Mouse (Mus musculus) hindbrain, embryonic 15.5 days (tissue): ENCODE measurements at regions not wholly inside any gene's neighbourhood (a gene's known extent, or its start where the extent isn't known, plus 50 kb on each side); places are given as distances from the start of the nearest gene placed in this dataset.
A peak's percentile ranks its signal among the peaks of the same experiment; 100 is the strongest.

Experiments used
- ATAC-seq: fragments of 200-750 bp; cut with Nextera tagmentation; 2 replicates; pipeline ENCODE4 v1.8.0; 2017; ENCODE audit warnings: low read depth, moderate number of reproducible peaks, moderate TSS enrichment; ENCODE audit not compliant: low FRiP score
- H3K27ac ChIP-seq: fragments of 300-500 bp; sonication (generic); replicated peaks from 2 replicates; pipeline ENCODE4 v1.5.1; 2015; ENCODE audit warnings: mild to moderate bottlenecking, inconsistent platforms
- H3K27me3 ChIP-seq: fragments of 300-500 bp; sonication (generic); 2 replicates; pipeline ENCODE4 v1.6.1; 2015; ENCODE audit warnings: control low read depth, inconsistent platforms
- H3K36me3 ChIP-seq: fragments of 300-500 bp; sonication (generic); 2 replicates; pipeline ENCODE4 v1.6.1; 2015; ENCODE audit warnings: control low read depth, inconsistent platforms
- H3K4me1 ChIP-seq: fragments of 300-500 bp; sonication (generic); replicated peaks from 2 replicates; pipeline ENCODE4 v1.6.1; 2015; ENCODE audit warnings: control low read depth, inconsistent platforms
- H3K4me2 ChIP-seq: fragments of 300-500 bp; sonication (generic); 2 replicates; pipeline ENCODE4 v1.6.1; 2015; ENCODE audit warnings: moderate library complexity, mild to moderate bottlenecking, inconsistent platforms
- H3K4me3 ChIP-seq: fragments of 300-500 bp; sonication (generic); 2 replicates; pipeline ENCODE4 v1.5.1; 2015; ENCODE audit warnings: mild to moderate bottlenecking, inconsistent platforms
- H3K9ac ChIP-seq: fragments of 300-500 bp; sonication (generic); 2 replicates; pipeline ENCODE4 v1.6.1; 2015; ENCODE audit warnings: inconsistent platforms
- H3K9me3 ChIP-seq: fragments of 300-500 bp; sonication (generic); 2 replicates; pipeline ENCODE4 v1.6.1; 2016; ENCODE audit warnings: control low read depth, inconsistent platforms
- whole genome bisulfite sequencing: fragments of 180-500 bp; shearing (Covaris S2); methylation state at CpG from one replicate; pipeline ENCODE4 v1.1.7; 2015; 5-methylcytosine and 5-hydroxymethylcytosine counted together

- Histone ChIP-seq H3K4me2 (no peak overlapping the region), H3K27me3 (no peaks in the 10 kb centered on the region), H3K27ac (no peak overlapping the region), H3K4me3 (no peak overlapping the region), H3K4me1 (0 out of 2 replicates have a peak, but pooled peaks cover 7% of the 10 kb centered on the region), H3K9ac (no peak overlapping the region), H3K9me3 (no peaks in the 10 kb centered on the region), H3K36me3 (no peaks in the 10 kb centered on the region)
- WGBS: 36% methylated on average over 1 of the region's 1 CpGs
- ATAC-seq: no peak
These were observed 292.8 kb upstream of the Zmiz1 start for GRCm38 (mm10) chr14:25166217-25166616.

GRCm38 (mm10) chr14:25167604-25168003, 291.4 kb upstream of the Zmiz1 start:
- no peak for ATAC-seq
- Histone ChIP-seq H3K9ac (no peak overlapping the region), H3K36me3 (no peaks in the 10 kb centered on the region), H3K27me3 (no peaks in the 10 kb centered on the region), H3K4me1 (0 out of 2 replicates have a peak, but pooled peaks cover 7% of the 10 kb centered on the region), H3K9me3 (no peaks in the 10 kb centered on the region), H3K4me3 (no peak overlapping the region), H3K4me2 (no peak overlapping the region), H3K27ac (no peak overlapping the region)
- WGBS: 46% methylated on average over 4 of the region's 4 CpGs

- no peak overlapping the region for H3K27ac ChIP-seq
- no peak for ATAC-seq
- no peaks in the 10 kb centered on the region for H3K27me3 ChIP-seq
- no peak overlapping the region for H3K4me2 ChIP-seq
- no peak overlapping the region for H3K9ac ChIP-seq
- H3K4me1 ChIP-seq: 0 out of 2 replicates have a peak, but pooled peaks cover 7% of the 10 kb centered on the region
- no peaks in the 10 kb centered on the region for H3K36me3 ChIP-seq
- no peaks in the 10 kb centered on the region for H3K9me3 ChIP-seq
- WGBS: 71% methylated on average over 5 of the region's 5 CpGs
- no peak overlapping the region for H3K4me3 ChIP-seq
These were observed 290.7 kb upstream of the Zmiz1 start for GRCm38 (mm10) chr14:25168310-25168709.

- Histone ChIP-seq H3K9me3 (no peaks in the 10 kb centered on the region), H3K4me3 (no peak overlapping the region)
- whole genome bisulfite sequencing: 77% methylated on average over 6 of the region's 6 CpGs
These were observed 285.7 kb upstream of the Zmiz1 start for GRCm38 (mm10) chr14:25173281-25173680.

GRCm38 (mm10) chr14:25173873-25174272, 285.1 kb upstream of the Zmiz1 start:
- H3K27me3 ChIP-seq: no peaks in the 10 kb centered on the region
- no peak overlapping the region for H3K27ac ChIP-seq
- no peaks in the 10 kb centered on the region for H3K36me3 ChIP-seq
- no peak overlapping the region for H3K4me2 ChIP-seq
- ATAC-seq: no peak
- H3K9me3 ChIP-seq: no peaks in the 10 kb centered on the region
- WGBS: 78% methylated on average over 6 of the region's 6 CpGs
- H3K4me1 ChIP-seq: no peaks in the 10 kb centered on the region
- no peak overlapping the region for H3K4me3 ChIP-seq
- no peak overlapping the region for H3K9ac ChIP-seq

More at GRCm38 (mm10) chr14:25173281-25173680, 285.7 kb upstream of the Zmiz1 start:
- no peaks in the 10 kb centered on the region for H3K36me3 ChIP-seq
- H3K4me1 ChIP-seq: no peaks in the 10 kb centered on the region
- no peak for ATAC-seq
- no peak overlapping the region for H3K27ac ChIP-seq
- H3K4me2 ChIP-seq: no peak overlapping the region
- H3K27me3 ChIP-seq: no peaks in the 10 kb centered on the region
- no peak overlapping the region for H3K9ac ChIP-seq

GRCm38 (mm10) chr14:25174402-25174801, 284.6 kb upstream of the Zmiz1 start:
- no peak overlapping the region for H3K9ac ChIP-seq
- ATAC-seq: no peak
- H3K36me3 ChIP-seq: no peaks in the 10 kb centered on the region
- peaks cover 4% of the 10 kb centered on the region for H3K4me1 ChIP-seq
- no peaks in the 10 kb centered on the region for H3K9me3 ChIP-seq
- no peak overlapping the region for H3K27ac ChIP-seq
- WGBS: 60% methylated on average over 2 of the region's 2 CpGs
- H3K27me3 ChIP-seq: no peaks in the 10 kb centered on the region
- no peak overlapping the region for H3K4me2 ChIP-seq
- H3K4me3 ChIP-seq: no peak overlapping the region

GRCm38 (mm10) chr14:25176206-25176605, 282.8 kb upstream of the Zmiz1 start:
- no peak overlapping the region for H3K27ac ChIP-seq
- no peak overlapping the region for H3K4me3 ChIP-seq
- H3K9ac ChIP-seq: no peak overlapping the region
- 81% methylated on average over 6 of the region's 6 CpGs for WGBS
- H3K36me3 ChIP-seq: no peaks in the 10 kb centered on the region
- H3K9me3 ChIP-seq: no peaks in the 10 kb centered on the region
- H3K4me1 ChIP-seq: peaks cover 21% of the 10 kb centered on the region
- no peak for ATAC-seq
- H3K27me3 ChIP-seq: no peaks in the 10 kb centered on the region
- H3K4me2 ChIP-seq: no peak overlapping the region

- Histone ChIP-seq H3K27ac (no peak overlapping the region), H3K9ac (no peak overlapping the region), H3K9me3 (no peaks in the 10 kb centered on the region), H3K27me3 (no peaks in the 10 kb centered on the region), H3K4me2 (no peak overlapping the region), H3K36me3 (no peaks in the 10 kb centered on the region), H3K4me1 (peaks cover 34% of the 10 kb centered on the region), H3K4me3 (no peak overlapping the region)
- ATAC-seq: no peak
- 47% methylated on average over 9 of the region's 9 CpGs for WGBS
These were observed 278.9 kb upstream of the Zmiz1 start for GRCm38 (mm10) chr14:25180126-25180525.

GRCm38 (mm10) chr14:25181406-25181805, 277.6 kb upstream of the Zmiz1 start:
- Histone ChIP-seq H3K36me3 (no peaks in the 10 kb centered on the region), H3K9ac (no peak overlapping the region), H3K4me1 (peaks cover 47% of the 10 kb centered on the region), H3K4me2 (no peak overlapping the region), H3K4me3 (no peak overlapping the region), H3K27ac (no peak overlapping the region), H3K27me3 (no peaks in the 10 kb centered on the region), H3K9me3 (no peaks in the 10 kb centered on the region)
- WGBS: 60% methylated on average over 2 of the region's 2 CpGs
- no peak for ATAC-seq

GRCm38 (mm10) chr14:25184042-25184441, 274.9 kb upstream of the Zmiz1 start:
- WGBS: 34% methylated on average over 5 of the region's 5 CpGs
- Histone ChIP-seq H3K9ac (no peak overlapping the region), H3K4me1 (peaks cover 52% of the 10 kb centered on the region), H3K36me3 (no peaks in the 10 kb centered on the region), H3K27ac (no peak overlapping the region), H3K4me3 (no peak overlapping the region), H3K4me2 (no peak overlapping the region), H3K27me3 (no peaks in the 10 kb centered on the region), H3K9me3 (no peaks in the 10 kb centered on the region)
- ATAC-seq: no peak

- H3K4me1 ChIP-seq: peaks cover 43% of the 10 kb centered on the region
- H3K36me3 ChIP-seq: no peaks in the 10 kb centered on the region
- H3K9me3 ChIP-seq: no peaks in the 10 kb centered on the region
- peak overlapping the region; percentile 86 for H3K27ac ChIP-seq
- H3K4me3 ChIP-seq: no peak overlapping the region
- no peaks in the 10 kb centered on the region for H3K27me3 ChIP-seq
- no peak overlapping the region for H3K4me2 ChIP-seq
- WGBS: 79% methylated on average over 1 of the region's 1 CpGs
- H3K9ac ChIP-seq: no peak overlapping the region
- no peak for ATAC-seq
These were observed 274.1 kb upstream of the Zmiz1 start for GRCm38 (mm10) chr14:25184875-25185274.

- Histone ChIP-seq H3K36me3 (no peaks in the 10 kb centered on the region), H3K4me3 (no peak overlapping the region), H3K4me1 (peaks cover 37% of the 10 kb centered on the region), H3K4me2 (peak overlapping the region; percentile 26), H3K9ac (no peak overlapping the region), H3K27ac (peak overlapping the region; percentile 86), H3K27me3 (no peaks in the 10 kb centered on the region), H3K9me3 (no peaks in the 10 kb centered on the region)
- 25% methylated on average over 10 of the region's 10 CpGs for WGBS
- peak; percentile 35; the same call in 1 of the 2 replicates for ATAC-seq
These were observed 273.4 kb upstream of the Zmiz1 start for GRCm38 (mm10) chr14:25185556-25185958.
